Mouse (Mus musculus) cerebellum, adult (tissue): Measurements from ENCODE around the gene Babam2.

Source experiments
- ATAC-seq: cut with Nextera tagmentation; 2 replicates; pipeline ENCODE4 v1.9.2; 2017; ENCODE audit warnings: mild to moderate bottlenecking, moderate library complexity, mixed read lengths; ENCODE audit not compliant: insufficient number of reproducible peaks, low FRiP score, low TSS enrichment

Gene Babam2

GRCm38 (mm10) chr5:31697644-31698296, at the start of gene Babam2:
Gene Babam2, plus strand, starts transcription at chr5:31697684.
- ATAC-seq: peak; percentile 89

DNA sequence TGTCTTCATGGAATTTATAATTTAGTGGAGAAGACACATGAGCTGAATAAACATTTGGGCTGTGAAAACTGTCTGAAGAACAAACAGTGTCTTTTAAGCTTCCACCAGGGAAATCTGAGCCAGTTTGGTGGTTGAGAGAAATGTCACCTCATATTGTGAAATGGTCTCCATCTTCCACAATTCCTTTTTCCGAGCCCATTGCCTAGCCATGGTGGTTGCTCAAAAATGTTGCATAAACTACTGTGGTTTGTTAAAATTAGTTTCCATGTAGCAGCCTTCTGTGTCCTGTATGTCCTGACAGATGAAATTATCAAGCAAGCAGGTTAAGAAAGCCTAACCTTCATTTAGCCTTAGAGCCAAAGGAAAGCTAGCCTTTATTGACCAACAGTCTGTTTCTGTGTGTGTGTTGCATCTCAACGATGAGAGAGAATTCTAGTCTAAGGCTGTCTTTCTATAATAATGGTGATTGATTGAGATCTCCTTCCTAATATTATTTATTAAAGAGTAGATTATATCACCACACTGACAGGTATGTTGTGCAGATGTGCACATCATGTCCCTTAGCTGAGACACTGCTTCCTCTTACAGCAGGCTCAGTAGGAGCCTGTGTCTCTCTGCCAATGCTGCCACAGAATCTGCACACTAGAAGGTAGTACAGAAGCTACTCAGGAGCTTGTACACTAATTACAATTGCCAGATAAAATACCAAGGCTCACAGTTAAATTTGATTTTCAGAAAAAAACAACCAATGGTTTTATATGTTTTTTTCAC, 46.8 kb upstream of the Babam2 start:
- no peak for ATAC-seq

GRCm38 (mm10) chr5:31655688-31656190, 41.7 kb upstream of the Babam2 start:
- no peak for ATAC-seq

GRCm38 (mm10) chr5:31666176-31666575, 31.3 kb upstream of the Babam2 start:
- ATAC-seq: no peak

- no peak for ATAC-seq
Observed at GRCm38 (mm10) chr5:31668325-31668968, 29.0 kb upstream of the Babam2 start.

- ATAC-seq: no peak
Observed at GRCm38 (mm10) chr5:31669984-31670383, 27.5 kb upstream of the Babam2 start.

DNA sequence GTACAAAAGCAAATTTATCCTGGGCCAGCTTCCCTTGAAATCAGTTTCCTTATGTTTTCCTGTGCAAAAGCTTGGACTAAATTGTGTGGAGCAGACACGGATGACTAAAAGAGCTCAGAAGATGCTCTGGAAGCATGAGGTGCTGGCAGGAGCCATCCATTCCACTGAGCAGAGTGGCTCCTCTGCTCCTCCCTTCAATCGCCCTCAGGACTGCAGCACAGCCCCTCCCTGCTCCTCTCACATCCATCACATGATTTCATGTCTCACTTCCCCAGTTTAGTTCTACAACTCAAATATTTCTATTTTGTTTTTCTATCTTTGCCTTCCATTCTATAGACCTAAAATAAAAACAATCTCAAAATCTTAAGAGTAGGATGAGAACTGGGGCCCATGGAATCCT, 26.3 kb upstream of the Babam2 start:
- no peak for ATAC-seq

- no peak for ATAC-seq
Observed at GRCm38 (mm10) chr5:31673431-31673830, 24.1 kb upstream of the Babam2 start.

GRCm38 (mm10) chr5:31678000-31678399, 19.5 kb upstream of the Babam2 start:
- ATAC-seq: no peak

- ATAC-seq: no peak
Observed at GRCm38 (mm10) chr5:31680183-31680582, 17.3 kb upstream of the Babam2 start.

DNA sequence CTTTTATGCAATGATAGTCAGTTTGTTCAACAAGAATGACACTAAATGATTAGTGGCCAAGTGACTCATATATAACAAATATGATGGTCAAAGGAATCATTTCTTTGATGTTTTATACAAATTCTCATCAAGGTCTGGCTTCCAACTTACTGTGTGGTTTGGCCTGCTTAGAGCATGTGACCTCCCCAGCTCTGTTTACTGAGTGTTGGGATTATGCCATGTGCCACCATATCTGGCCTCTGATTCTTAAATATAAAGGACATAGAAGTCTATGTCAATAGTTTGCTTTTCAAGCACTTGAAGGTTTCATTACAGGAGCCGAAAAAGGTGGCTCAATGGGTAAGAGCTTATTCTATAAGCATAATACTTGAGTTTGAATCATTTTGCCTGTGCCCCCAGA, 15.2 kb upstream of the Babam2 start:
- ATAC-seq: no peak

GRCm38 (mm10) chr5:31686040-31686439, 11.4 kb upstream of the Babam2 start:
- ATAC-seq: no peak

GRCm38 (mm10) chr5:31687972-31688371, 9.5 kb upstream of the Babam2 start:
- no peak for ATAC-seq

- no peak for ATAC-seq
Observed at GRCm38 (mm10) chr5:31693191-31693590, 4.3 kb upstream of the Babam2 start.

- 0 out of 2 replicates have a peak, but pooled peaks have one; percentile 1 for ATAC-seq
Observed at GRCm38 (mm10) chr5:31696971-31697643, 377 bp upstream of the Babam2 start, which contains the start of gene Rbks. Gene Rbks, minus strand, starts transcription at chr5:31697627.

- peak; percentile 67 for ATAC-seq
Observed at GRCm38 (mm10) chr5:31698297-31698726, 828 bp downstream of the Babam2 start.

- ATAC-seq: no peak
Observed at GRCm38 (mm10) chr5:31698931-31699330, 1.4 kb downstream of the Babam2 start.

- no peak for ATAC-seq
Observed at GRCm38 (mm10) chr5:31699397-31699796, 1.9 kb downstream of the Babam2 start.

- ATAC-seq: no peak
Observed at GRCm38 (mm10) chr5:31704971-31705370, 7.5 kb downstream of the Babam2 start.

DNA sequence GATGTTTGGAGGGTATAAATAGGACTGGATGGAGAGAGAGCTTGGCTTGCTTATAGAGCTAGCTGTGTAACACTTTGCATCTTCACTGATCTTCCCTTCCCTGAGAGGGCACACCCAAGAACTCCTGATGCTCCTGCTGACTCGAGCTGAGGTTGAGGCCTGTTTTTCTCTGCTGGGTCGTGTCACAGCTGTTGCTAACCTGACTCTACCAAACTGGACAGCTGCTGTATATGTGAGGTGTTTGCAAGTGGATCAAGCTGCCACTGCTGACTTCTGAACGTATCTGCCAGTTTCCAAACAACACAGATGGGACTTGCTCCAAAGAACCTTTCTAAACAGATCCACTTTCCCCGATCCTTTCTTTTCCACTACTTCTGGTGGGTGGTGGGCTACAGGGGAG, 9.3 kb downstream of the Babam2 start:
- no peak for ATAC-seq
